ENCODE assay signal across 7 mouse cellular contexts in the genomic region with DNA sequence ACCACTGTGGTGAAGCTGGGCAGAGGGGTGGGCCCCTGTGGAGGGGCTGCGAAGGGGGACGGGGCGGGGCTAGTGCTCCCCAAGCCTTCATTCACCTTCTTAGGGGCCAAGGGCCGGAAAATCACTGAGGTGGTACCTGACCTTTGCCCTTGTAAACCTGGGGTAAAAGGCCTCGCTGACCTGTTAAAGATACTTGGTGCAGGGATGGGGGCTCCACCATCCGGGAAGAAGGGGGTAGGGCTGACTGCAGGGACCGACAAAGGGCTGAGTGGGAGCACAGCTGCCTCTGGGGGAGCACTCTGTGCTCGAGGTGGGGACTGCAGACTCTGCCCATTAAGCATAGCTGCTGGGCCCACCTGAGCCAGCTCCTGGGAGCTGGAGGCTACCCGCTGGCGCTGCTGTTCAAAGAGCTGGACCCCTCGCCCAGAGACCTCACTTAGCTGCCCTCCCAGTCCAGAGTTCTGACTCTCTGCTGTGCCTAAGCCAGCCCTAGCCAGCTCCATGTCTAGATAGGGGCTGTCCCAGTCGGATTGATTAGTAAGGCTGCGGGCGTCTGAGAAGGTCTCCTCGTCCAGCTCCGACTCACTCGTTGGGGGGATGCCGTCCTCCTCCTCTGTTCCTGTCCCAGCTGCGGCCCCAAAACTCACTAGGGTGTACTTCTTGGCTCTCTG. TPM values are rescaled to one million over a fixed set of nuclear protein-coding genes. Genes with fewer than 3 reads are reported as not detected.
DNase-seq lines count a peak whose midpoint lies in the region; ATAC-seq lines count a peak whose summit lies in the region.

No protein-coding gene starts in this region.

- peak overlapping the region; percentile 85 for H3K27ac ChIP-seq in hindbrain, embryonic 12.5 days
- peak overlapping the region; percentile 48 for H3K27ac ChIP-seq in liver, embryonic 11.5 days (ENCODE audit: low read depth, low read length)
- H3K27ac ChIP-seq in stomach, embryonic 14.5 days (ENCODE audit: low read length): peak overlapping the region; percentile 94

- peaks cover 12% of the 10 kb centered on the region; the same call in 1 of the 2 replicates for H3K4me1 ChIP-seq in hindbrain, embryonic 12.5 days
- H3K4me1 ChIP-seq in liver, embryonic 11.5 days (replicated peaks; ENCODE audit: control insufficient read depth, insufficient read depth, low read length): peaks cover 10% of the 10 kb centered on the region
- 0 out of 2 replicates have a peak, but pooled peaks cover 8% of the 10 kb centered on the region for H3K4me1 ChIP-seq in stomach, embryonic 14.5 days (ENCODE audit: control insufficient read depth, insufficient read depth, low read length)

- ATAC-seq in hindbrain, embryonic 12.5 days (ENCODE audit: low FRiP score): peak; percentile 61
- ATAC-seq in liver, embryonic 11.5 days (replicated peaks; ENCODE audit: low FRiP score): peak; percentile 26; the same call in 1 of the 2 replicates
- peak; percentile 31 for ATAC-seq in stomach, embryonic 14.5 days (ENCODE audit: insufficient number of reproducible peaks, insufficient read depth, low FRiP score, low read depth)

- H3K4me3 ChIP-seq in hindbrain, embryonic 12.5 days: peak overlapping the region; percentile 59
- H3K4me3 ChIP-seq in liver, embryonic 11.5 days (ENCODE audit: low read depth, low read length): peak overlapping the region; percentile 68
- peak overlapping the region; percentile 68 for H3K4me3 ChIP-seq in stomach, embryonic 14.5 days (ENCODE audit: low read depth, low read length)

- H3K9ac ChIP-seq in hindbrain, embryonic 12.5 days: peak overlapping the region; percentile 73
- H3K9ac ChIP-seq in liver, embryonic 11.5 days (ENCODE audit: low read depth, low read length): peak overlapping the region; percentile 60
- H3K9ac ChIP-seq in stomach, embryonic 14.5 days (replicated peaks; ENCODE audit: low read depth, low read length): peak overlapping the region; percentile 69

- peak overlapping the region; percentile 87 for H3K4me2 ChIP-seq in hindbrain, embryonic 12.5 days (replicated peaks)
- H3K4me2 ChIP-seq in liver, embryonic 11.5 days: peak overlapping the region; percentile 98
- peak overlapping the region; percentile 90 for H3K4me2 ChIP-seq in stomach, embryonic 14.5 days (replicated peaks; ENCODE audit: low read depth, low read length)

- no peaks in the 10 kb centered on the region for H3K36me3 ChIP-seq in hindbrain, embryonic 12.5 days
- no peaks in the 10 kb centered on the region for H3K36me3 ChIP-seq in liver, embryonic 11.5 days (ENCODE audit: control insufficient read depth, insufficient read depth, low read length)
- no peaks in the 10 kb centered on the region for H3K36me3 ChIP-seq in stomach, embryonic 14.5 days (ENCODE audit: control insufficient read depth, insufficient read depth, low read length)

- DNase-seq in right cerebral cortex, postnatal 25 days: peak; percentile 23
- no peak for DNase-seq in right cerebral cortex, postnatal 14 days
- peak; percentile 47 for DNase-seq in embryo, embryonic 11 days
- peak; percentile 34 for DNase-seq in liver, embryonic 11.5 days (ENCODE audit: low spot score)
- no peak for DNase-seq in spleen, adult 18-20 months

- peaks cover 27% of the 10 kb centered on the region for H3K27me3 ChIP-seq in hindbrain, embryonic 12.5 days
- peaks cover 37% of the 10 kb centered on the region for H3K27me3 ChIP-seq in liver, embryonic 11.5 days (replicated peaks; ENCODE audit: control insufficient read depth, insufficient read depth, low read length)
- no peaks in the 10 kb centered on the region for H3K27me3 ChIP-seq in stomach, embryonic 14.5 days (ENCODE audit: control insufficient read depth, insufficient read depth, low read length)

- 9% methylated on average over 19 of the region's 19 CpGs for WGBS in hindbrain, embryonic 12.5 days
- 14% methylated on average over 19 of the region's 19 CpGs for WGBS in liver, embryonic 11.5 days
- 10% methylated on average over 19 of the region's 19 CpGs for WGBS in stomach, embryonic 14.5 days

- H3K9me3 ChIP-seq in hindbrain, embryonic 12.5 days (replicated peaks): no peaks in the 10 kb centered on the region
- no peaks in the 10 kb centered on the region for H3K9me3 ChIP-seq in liver, embryonic 11.5 days (ENCODE audit: control insufficient read depth, low read length)
- no peaks in the 10 kb centered on the region for H3K9me3 ChIP-seq in stomach, embryonic 14.5 days (ENCODE audit: control insufficient read depth, low read depth, low read length)

RNA-seq across cellular contexts. Expression of a gene that starts 5.5 kb away (rescaled TPM):
- 0.19 and 0.30 TPM in 2 replicates for polyA plus RNA-seq in hindbrain, embryonic 12.5 days (2016; fragmentation: Nextera tagmentation; extraction: Ambion mirVana)
- 0.23 and 0.95 TPM in 2 replicates for polyA plus RNA-seq in liver, embryonic 11.5 days (2014; fragmentation: Nextera tagmentation; extraction: Ambion mirVana)
- polyA plus RNA-seq in stomach, embryonic 14.5 days (2014; fragmentation: Nextera tagmentation; extraction: Ambion mirVana): 0.29 TPM in 1 of 2 replicates, not detected in the other

RNA-seq across cellular contexts. Expression of a gene that starts 6.4 kb away (rescaled TPM):
- polyA plus RNA-seq in hindbrain, embryonic 12.5 days (2016; fragmentation: Nextera tagmentation; extraction: Ambion mirVana): 0.85 and 5.3 TPM in 2 replicates
- 0.68 and 1.5 TPM in 2 replicates for polyA plus RNA-seq in liver, embryonic 11.5 days (2014; fragmentation: Nextera tagmentation; extraction: Ambion mirVana)
- polyA plus RNA-seq in stomach, embryonic 14.5 days (2014; fragmentation: Nextera tagmentation; extraction: Ambion mirVana): 0.17 and 0.29 TPM in 2 replicates

RNA-seq across cellular contexts. Expression of a gene that starts 12.3 kb away (rescaled TPM):
- 102 and 109 TPM in 2 replicates for polyA plus RNA-seq in hindbrain, embryonic 12.5 days (2016; fragmentation: Nextera tagmentation; extraction: Ambion mirVana)
- polyA plus RNA-seq in liver, embryonic 11.5 days (2014; fragmentation: Nextera tagmentation; extraction: Ambion mirVana): 85.5 and 99.0 TPM in 2 replicates
- polyA plus RNA-seq in stomach, embryonic 14.5 days (2014; fragmentation: Nextera tagmentation; extraction: Ambion mirVana): 86.9 and 88.1 TPM in 2 replicates

RNA-seq across cellular contexts. Expression of a gene that starts 20.9 kb away (rescaled TPM):
- 16.6 and 16.9 TPM in 2 replicates for polyA plus RNA-seq in hindbrain, embryonic 12.5 days (2016; fragmentation: Nextera tagmentation; extraction: Ambion mirVana)
- polyA plus RNA-seq in liver, embryonic 11.5 days (2014; fragmentation: Nextera tagmentation; extraction: Ambion mirVana): 5.8 and 6.0 TPM in 2 replicates
- 8.4 and 9.8 TPM in 2 replicates for polyA plus RNA-seq in stomach, embryonic 14.5 days (2014; fragmentation: Nextera tagmentation; extraction: Ambion mirVana)

RNA-seq across cellular contexts. Expression of a gene that starts 33.0 kb away (rescaled TPM):
- 32.0 and 33.4 TPM in 2 replicates for polyA plus RNA-seq in hindbrain, embryonic 12.5 days (2016; fragmentation: Nextera tagmentation; extraction: Ambion mirVana)
- polyA plus RNA-seq in liver, embryonic 11.5 days (2014; fragmentation: Nextera tagmentation; extraction: Ambion mirVana): 14.2 and 14.9 TPM in 2 replicates
- 20.5 and 20.7 TPM in 2 replicates for polyA plus RNA-seq in stomach, embryonic 14.5 days (2014; fragmentation: Nextera tagmentation; extraction: Ambion mirVana)

Comparison
In these comparisons a context has a peak if more than half of its experiments do, and no peak if none do; other contexts are left out.
1. DNase-seq: peak in right cerebral cortex, postnatal 25 days (single experiment), embryo, embryonic 11 days (single experiment) and liver, embryonic 11.5 days (single experiment); none in right cerebral cortex, postnatal 14 days (single experiment) and spleen, adult 18-20 months (0 of 2).
2. Peak in every context shown above with its lines, with median percentiles within 50 percentile points of each other: ATAC-seq, H3K27ac ChIP-seq, H3K4me2 ChIP-seq, H3K4me3 ChIP-seq and H3K9ac ChIP-seq.